Mouse (Mus musculus) lung, adult 2 months (tissue): Measurements from ENCODE around the gene Iqgap3.

Source experiments
- CTCF ChIP-seq: fragments of 200-500 bp; IDR thresholded peaks from 2 replicates; pipeline ENCODE4 v1.5.1; 2011; ENCODE audit warnings: mild to moderate bottlenecking, low read length, control low read depth; ENCODE audit not compliant: insufficient read depth
- POLR2A ChIP-seq: fragments of 200-500 bp; IDR thresholded peaks from 2 replicates; pipeline ENCODE4 v1.6.1; 2011; ENCODE audit warnings: low read depth, mild to moderate bottlenecking, control low read depth, low read length, borderline replicate concordance; ENCODE audit errors: extremely low read depth

DNA sequence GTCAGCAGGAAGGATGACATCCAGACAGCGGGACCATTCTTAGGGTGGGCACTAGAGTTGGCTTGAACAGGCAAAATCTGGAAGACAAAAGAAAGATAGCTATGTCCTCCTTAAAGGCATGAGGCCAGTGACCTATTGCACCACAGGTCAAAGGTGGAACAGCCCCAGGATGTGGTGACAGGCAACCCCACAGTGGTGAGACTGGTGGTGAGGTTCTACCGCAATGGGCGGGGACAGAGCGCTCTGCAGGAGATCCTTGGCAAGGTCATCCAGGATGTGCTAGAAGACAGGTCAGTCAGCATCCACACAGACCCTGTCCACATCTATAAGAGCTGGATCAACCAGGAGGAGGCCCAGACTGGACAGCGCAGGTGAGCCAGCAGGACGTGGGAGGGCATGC lies 27.4 kb downstream of the Iqgap3 start:
- no peak for TF ChIP-seq CTCF
- no peak for TF ChIP-seq POLR2A
